Mouse (Mus musculus) colon, adult 2 months (tissue): ENCODE measurements around the gene Setd6. TPM values are rescaled to one million over a fixed set of nuclear protein-coding genes. Genes with fewer than 3 reads are reported as not detected.

ENCODE experiments used
- polyA plus RNA-seq: library from polyadenylated mRNA; depleted of rRNA; stranded (reverse); fragments of >200 nt; gene quantifications from 2 replicates; pipeline ENCODE4 v1.2.3, GENCODE M21; 2012; rRNA removed

Setd6 gene
- 10.4 and 11.7 TPM in 2 replicates for polyA plus RNA-seq

GRCm38 (mm10) chr8:95715676-95716531 lies at the start of gene Setd6:
Gene Setd6 (plus strand): TSS chr8:95715881.

GRCm38 (mm10) chr8:95676631-95677030 lies 39.0 kb upstream of the Setd6 start, which contains the start of gene Ndrg4:
Gene Ndrg4 (plus strand): TSS chr8:95676980.

Other genes with a start within 250 kb of the Setd6 start
- 9.8 and 10.3 TPM in 2 replicates for gene Csnk2a2, start 225.8 kb upstream of the Setd6 start, polyA plus RNA-seq
- gene Ccdc113, start 181.8 kb upstream of the Setd6 start, polyA plus RNA-seq = not detected in 2 replicates
- not detected in 2 replicates for gene Prss54, start 139.5 kb upstream of the Setd6 start, polyA plus RNA-seq
- gene Gins3, start 82.4 kb upstream of the Setd6 start, polyA plus RNA-seq = 0.97 and 1.3 TPM in 2 replicates
- 41.0 and 44.7 TPM in 2 replicates for gene Ndrg4, start 38.9 kb upstream of the Setd6 start, polyA plus RNA-seq
- 70.0 and 73.8 TPM in 2 replicates for gene Cnot1, start 91.6 kb downstream of the Setd6 start, polyA plus RNA-seq
- 26.0 and 43.5 TPM in 2 replicates for gene Sap18b, start 109.5 kb downstream of the Setd6 start, polyA plus RNA-seq
- gene Slc38a7, start 137.7 kb downstream of the Setd6 start, polyA plus RNA-seq = 18.0 and 23.0 TPM in 2 replicates
- 53.6 and 58.1 TPM in 2 replicates for gene Got2, start 172.7 kb downstream of the Setd6 start, polyA plus RNA-seq